ENCODE assay signal across 30 mouse cellular contexts in genomic region chr10:122453466-122453865, GRCm38 (mm10). TPM values are rescaled to one million over a fixed set of nuclear protein-coding genes. Genes with fewer than 3 reads are reported as not detected.
A peak's percentile ranks its signal among the peaks of the same experiment; 100 is the strongest.
DNase-seq lines count a peak whose midpoint lies in the region; ATAC-seq lines count a peak whose summit lies in the region.
"Had no signal": no experiment of that assay in that cellular context is flagged by ENCODE, and none has a peak within 500 bp of the region (broad histone marks: within the 10 kb centered on the region; RNA-seq: fewer than 3 reads in every experiment).

No protein-coding gene starts in this region.

- H3K4me2 ChIP-seq in heart, embryonic 13.5 days: peak overlapping the region; percentile 1; the same call in 1 of the 2 replicates
- no peak overlapping the region for H3K4me2 ChIP-seq in heart, embryonic 12.5 days
- H3K4me2 ChIP-seq: forebrain, embryonic 12.5 days; heart, embryonic 15.5 days; limb, embryonic 12.5 days; liver, embryonic 12.5 days; lung, embryonic 14.5 days; midbrain, embryonic 12.5 days had no signal

- DNase-seq in A20 (ENCODE audit: low read depth, low spot score) (peak; percentile 29), NIH3T3 (ENCODE audit: low read depth) (peak; percentile 60)
- DNase-seq in fibroblast of lung, adult 2 months (ENCODE audit: low read depth): peak; percentile 58
- no peak for DNase-seq in layer of hippocampus, postnatal 25 days (ENCODE audit: extremely low spot score in 1 of 2, low spot score in 1 of 2)
- DNase-seq in right cerebral cortex, adult 18-20 months: no peak
- DNase-seq in left cerebral cortex, postnatal 14 days (ENCODE audit: low spot score in 2 of 2): no peak
- DNase-seq: adrenal gland, adult 8-10 months; cerebellum, adult 9-10 months; gastrocnemius, postnatal 10 days; heart, adult 2 months; kidney, adult 9 months; kidney, postnatal 25 days; layer of hippocampus, postnatal 36 days; lung, embryonic 14.5 days; lung, postnatal 36 days; right cerebral cortex, postnatal 25 days; spleen, adult 18-20 months had no signal

- no peaks in the 10 kb centered on the region for H3K36me3 ChIP-seq in heart, embryonic 13.5 days
- no peaks in the 10 kb centered on the region for H3K36me3 ChIP-seq in heart, embryonic 12.5 days
- H3K36me3 ChIP-seq: embryonic facial prominence, embryonic 10.5 days; forebrain, embryonic 12.5 days; heart, embryonic 15.5 days; hindbrain, embryonic 10.5 days; limb, embryonic 12.5 days; liver, embryonic 12.5 days; midbrain, embryonic 12.5 days had no signal

- H3K27ac ChIP-seq in heart, embryonic 13.5 days (replicated peaks): no peak overlapping the region
- H3K27ac ChIP-seq in heart, embryonic 12.5 days (ENCODE audit: poor library complexity, severe bottlenecking): no peak overlapping the region
- H3K27ac ChIP-seq: embryonic facial prominence, embryonic 10.5 days; forebrain, embryonic 12.5 days; heart, adult 2 months; heart, embryonic 15.5 days; hindbrain, embryonic 10.5 days; hindbrain, postnatal 0 days; layer of hippocampus, adult 2 months; limb, embryonic 12.5 days; liver, embryonic 12.5 days; midbrain, embryonic 12.5 days had no signal

- intact Hi-C loops in left cerebral cortex, postnatal 14 days (cut with DNase I): no loop called here

- ATAC-seq in heart, embryonic 13.5 days (ENCODE audit: extremely low read depth, insufficient number of reproducible peaks, low FRiP score, low TSS enrichment): no peak
- no peak for ATAC-seq in heart, embryonic 12.5 days (ENCODE audit: insufficient number of reproducible peaks, low FRiP score)
- ATAC-seq: hindbrain, postnatal 0 days; intestine, embryonic 16.5 days; liver, embryonic 12.5 days had no signal

- 41% methylated on average over 3 of the region's 3 CpGs for WGBS in heart, embryonic 13.5 days
- 42% methylated on average over 3 of the region's 3 CpGs for WGBS in heart, embryonic 12.5 days

- H3K4me3 ChIP-seq in heart, embryonic 13.5 days: no peak overlapping the region
- no peak overlapping the region for H3K4me3 ChIP-seq in heart, embryonic 12.5 days
- H3K4me3 ChIP-seq: embryonic facial prominence, embryonic 10.5 days; forebrain, embryonic 12.5 days; heart, adult 2 months; heart, embryonic 15.5 days; hindbrain, embryonic 10.5 days; layer of hippocampus, adult 2 months; limb, embryonic 12.5 days; liver, embryonic 12.5 days; midbrain, embryonic 12.5 days had no signal

- peaks cover 11% of the 10 kb centered on the region for H3K4me1 ChIP-seq in heart, embryonic 13.5 days
- H3K4me1 ChIP-seq in heart, embryonic 12.5 days (replicated peaks): peaks cover 5% of the 10 kb centered on the region; the same call in 1 of the 2 replicates
- H3K4me1 ChIP-seq: liver, embryonic 12.5 days had no signal

- H3K27me3 ChIP-seq in heart, embryonic 13.5 days (replicated peaks): peaks cover 33% of the 10 kb centered on the region
- peaks cover 25% of the 10 kb centered on the region for H3K27me3 ChIP-seq in heart, embryonic 12.5 days (replicated peaks)

- no peaks in the 10 kb centered on the region for H3K9me3 ChIP-seq in heart, embryonic 13.5 days
- no peaks in the 10 kb centered on the region for H3K9me3 ChIP-seq in heart, embryonic 12.5 days (replicated peaks)
- H3K9me3 ChIP-seq: embryonic facial prominence, embryonic 10.5 days; forebrain, embryonic 12.5 days; heart, embryonic 15.5 days; hindbrain, embryonic 10.5 days; limb, embryonic 12.5 days; liver, embryonic 12.5 days; midbrain, embryonic 12.5 days had no signal

- H3K9ac ChIP-seq in heart, embryonic 13.5 days: no peak overlapping the region
- H3K9ac ChIP-seq in heart, embryonic 12.5 days: no peak overlapping the region
- H3K9ac ChIP-seq: forebrain, embryonic 12.5 days; heart, embryonic 15.5 days; limb, embryonic 12.5 days; liver, embryonic 12.5 days; lung, embryonic 14.5 days; midbrain, embryonic 12.5 days had no signal

RNA-seq across cellular contexts. Expression of gene Avpr1a, which starts 5.2 kb away (rescaled TPM):
- polyA plus RNA-seq in heart, embryonic 13.5 days (2015; fragmentation: Nextera tagmentation; extraction: Ambion mirVana): 0.12 and 0.38 TPM in 2 replicates
- 0.06 and 0.12 TPM in 2 replicates for polyA plus RNA-seq in heart, embryonic 12.5 days (2016; fragmentation: Nextera tagmentation; extraction: Ambion mirVana)
- under 1 TPM; 0.49 to 0.62 TPM for total RNA-seq in layer of hippocampus, postnatal 25 days (2021)
- total RNA-seq in left cerebral cortex, postnatal 14 days (2021): 1 to 10 TPM in 1 of 2 experiments, under 1 TPM in 1; 0.46 to 1.1 TPM
- total RNA-seq: monocyte, adult 5-6 weeks had no signal

Comparison
In these comparisons a context has a peak if more than half of its experiments do, and no peak if none do; other contexts are left out.
1. DNase-seq: peak in A20 (single experiment), NIH3T3 (single experiment) and fibroblast of lung, adult 2 months (single experiment); none in layer of hippocampus, postnatal 25 days (0 of 2), right cerebral cortex, adult 18-20 months (single experiment) and left cerebral cortex, postnatal 14 days (0 of 2).